Mouse (Mus musculus): ENCODE results near the gene Pitx2. TPM values are rescaled to one million over a fixed set of nuclear protein-coding genes. Genes with fewer than 3 reads are reported as not detected.

Gene Pitx2
- polyA plus RNA-seq (2014; fragmentation: Nextera tagmentation; extraction: Ambion mirVana): 9.2 and 11.9 TPM in 2 replicates

DNA sequence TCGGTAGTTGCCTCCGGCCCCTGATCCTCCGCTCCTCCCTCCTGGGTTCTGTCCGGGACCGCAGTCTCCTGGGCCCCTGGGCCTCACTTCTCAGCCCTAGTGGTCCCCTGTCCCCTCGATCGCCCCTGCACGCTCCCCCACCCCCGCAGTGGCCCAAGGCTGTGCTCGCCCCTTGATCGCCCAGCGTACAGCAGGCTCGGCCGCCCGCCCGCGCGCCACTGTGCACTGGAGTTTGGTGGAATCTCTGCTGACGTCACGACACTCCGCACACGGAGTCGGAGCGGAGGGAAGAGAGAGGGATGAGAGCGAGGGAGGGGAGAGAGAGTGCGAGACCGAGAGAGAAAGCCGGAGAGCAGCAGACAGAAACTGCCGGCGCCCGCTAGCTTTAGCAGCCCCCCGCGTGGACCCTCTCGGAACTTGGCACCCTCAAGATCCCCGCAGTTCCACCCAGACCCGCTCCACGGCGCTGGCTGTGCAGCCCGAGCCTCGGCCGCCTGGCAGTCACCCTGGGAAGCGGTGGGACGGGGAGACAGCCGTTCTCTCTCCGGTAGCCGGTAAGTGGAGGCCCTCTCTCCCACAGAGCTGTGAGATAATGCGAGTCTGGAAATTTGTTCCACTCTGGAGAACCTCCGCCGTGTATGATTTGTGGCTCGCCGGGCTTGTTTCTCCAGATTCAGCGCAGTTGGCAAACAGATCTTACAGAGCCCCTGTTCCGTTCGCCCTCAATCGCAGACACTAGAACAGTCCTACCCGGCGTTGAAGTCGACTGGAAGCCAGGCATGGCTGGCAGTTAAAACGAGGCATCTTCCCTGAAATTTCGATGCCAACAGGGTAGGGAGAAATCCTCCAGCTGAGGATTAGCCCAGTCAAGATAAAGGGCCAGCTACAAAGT lies at the start of gene Pitx2:
Gene Pitx2, plus strand, starts transcription at position 270 of the 892 bp plus-strand sequence.
- Histone ChIP-seq H3K4me1 (replicated peaks; ENCODE audit: control insufficient read depth, insufficient read depth, low read length) (peaks cover 13% of the 10 kb centered on the region), H3K4me2 (ENCODE audit: low read depth, low read length, severe bottlenecking) (peak within 1 kb of the TSS; percentile 68), H3K27me3 (ENCODE audit: control insufficient read depth, insufficient read depth, low read length) (peaks cover 87% of the 10 kb centered on the region), H3K4me3 (ENCODE audit: low read depth, low read length) (peak within 1 kb of the TSS; percentile 35), H3K36me3 (ENCODE audit: control insufficient read depth, insufficient read depth, low read length) (no peaks in the 10 kb centered on the region), H3K27ac (ENCODE audit: low read depth, low read length) (no peak within 1 kb of the TSS), H3K9ac (ENCODE audit: low read length) (peak within 1 kb of the TSS; percentile 41; the same call in 1 of the 2 replicates), H3K9me3 (ENCODE audit: control insufficient read depth, low read length) (no peaks in the 10 kb centered on the region)
- WGBS: under 1% methylated on average over 60 of the region's 60 CpGs
- DNase-seq (ENCODE audit: low spot score): peak; percentile 80
- ATAC-seq (replicated peaks; ENCODE audit: low FRiP score): peak; percentile 77

DNA sequence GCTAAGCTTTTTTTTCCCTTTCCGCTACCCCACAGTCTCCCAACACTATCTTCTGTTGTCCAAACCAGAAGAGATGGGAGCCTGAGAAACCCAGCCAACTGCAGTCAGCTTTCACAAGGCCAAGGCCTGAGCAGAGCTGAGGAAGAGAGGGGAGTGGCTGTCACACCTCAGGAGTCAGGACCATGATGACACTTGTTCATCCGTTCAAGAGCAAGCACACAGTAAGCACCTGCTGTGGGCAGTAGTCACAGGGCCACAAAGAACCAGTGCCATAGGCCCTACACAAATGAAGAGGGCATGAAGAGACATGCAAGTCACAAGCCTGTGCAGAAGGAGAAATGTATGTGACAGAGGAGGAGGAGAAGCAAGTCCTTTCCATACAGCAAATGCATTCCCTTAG lies 49.7 kb upstream of the Pitx2 start:
- Histone ChIP-seq H3K4me2 (ENCODE audit: low read depth, low read length, severe bottlenecking) (no peak overlapping the region), H3K4me3 (ENCODE audit: low read depth, low read length) (no peak overlapping the region), H3K36me3 (ENCODE audit: control insufficient read depth, insufficient read depth, low read length) (no peaks in the 10 kb centered on the region), H3K4me1 (replicated peaks; ENCODE audit: control insufficient read depth, insufficient read depth, low read length) (no peaks in the 10 kb centered on the region), H3K27me3 (ENCODE audit: control insufficient read depth, insufficient read depth, low read length) (no peaks in the 10 kb centered on the region), H3K9me3 (ENCODE audit: control insufficient read depth, low read length) (no peaks in the 10 kb centered on the region), H3K27ac (ENCODE audit: low read depth, low read length) (no peak overlapping the region), H3K9ac (ENCODE audit: low read length) (no peak overlapping the region)
- WGBS: 85% methylated on average over 2 of the region's 2 CpGs
- DNase-seq (ENCODE audit: low spot score) (no peak), ATAC-seq (replicated peaks; ENCODE audit: low FRiP score) (no peak)

DNA sequence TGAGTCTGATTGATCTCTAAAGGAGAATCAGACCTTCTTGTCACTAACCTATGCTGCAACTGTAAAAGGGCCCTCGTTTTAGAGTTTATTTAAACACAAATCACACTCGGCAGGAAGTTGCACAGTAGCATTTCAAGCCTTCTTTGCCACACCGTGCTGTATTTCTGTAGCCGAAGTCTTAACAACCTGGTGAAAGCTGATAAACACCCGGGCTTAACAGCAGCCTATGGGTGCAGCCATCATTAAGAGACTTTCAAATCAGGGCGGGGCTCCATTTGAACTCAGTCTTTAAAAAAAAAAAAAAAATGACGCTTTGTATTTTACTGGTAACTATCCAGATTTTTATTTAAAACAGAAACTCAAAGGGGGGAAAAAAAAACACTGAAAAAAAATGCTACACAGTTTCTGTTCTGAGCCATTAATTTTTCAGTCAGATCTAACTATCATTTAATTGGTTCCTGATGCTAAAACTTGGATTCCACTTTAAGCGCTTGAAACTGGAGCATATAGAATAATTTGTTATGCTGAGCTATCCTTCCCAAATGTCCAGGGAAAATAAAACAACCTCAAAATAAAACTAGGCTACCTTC lies 48.5 kb upstream of the Pitx2 start:
- no peaks in the 10 kb centered on the region for H3K9me3 ChIP-seq (ENCODE audit: control insufficient read depth, low read length)
- 76% methylated on average over 8 of the region's 8 CpGs for WGBS

DNA sequence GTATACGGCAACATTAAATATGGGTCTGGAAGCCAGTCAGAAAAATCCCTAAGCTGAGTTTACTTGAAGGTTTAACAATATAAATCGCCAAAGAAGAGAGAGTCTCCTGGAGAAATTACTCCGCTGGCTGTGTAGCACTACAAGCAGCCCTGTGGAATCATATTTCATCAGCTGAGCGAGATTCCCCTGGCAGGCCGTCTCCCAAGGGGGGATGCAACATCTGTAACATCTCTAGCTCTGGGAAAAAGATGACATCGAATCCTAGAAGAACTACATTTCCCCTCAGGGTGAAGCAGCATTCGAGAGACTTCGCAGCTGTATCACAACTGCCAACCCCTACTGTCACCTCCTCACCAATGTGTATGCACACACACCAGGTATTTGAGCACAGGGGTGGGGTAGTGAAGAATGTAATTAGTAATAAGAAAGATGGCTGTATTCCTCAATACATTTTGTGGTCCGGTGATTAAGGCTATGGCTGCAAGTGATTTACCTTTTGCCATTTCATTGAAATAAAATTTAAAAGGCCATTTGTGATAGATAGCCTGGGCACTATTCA lies 40.8 kb upstream of the Pitx2 start:
- no peak overlapping the region for H3K27ac ChIP-seq (ENCODE audit: low read depth, low read length)
- 66% methylated on average over 9 of the region's 9 CpGs for WGBS

More for the DNA sequence above, 48.5 kb upstream of the Pitx2 start:
- Histone ChIP-seq H3K27ac (ENCODE audit: low read depth, low read length) (no peak overlapping the region), H3K4me3 (ENCODE audit: low read depth, low read length) (no peak overlapping the region), H3K27me3 (ENCODE audit: control insufficient read depth, insufficient read depth, low read length) (no peaks in the 10 kb centered on the region), H3K36me3 (ENCODE audit: control insufficient read depth, insufficient read depth, low read length) (no peaks in the 10 kb centered on the region), H3K4me1 (replicated peaks; ENCODE audit: control insufficient read depth, insufficient read depth, low read length) (no peaks in the 10 kb centered on the region), H3K4me2 (ENCODE audit: low read depth, low read length, severe bottlenecking) (no peak overlapping the region), H3K9ac (ENCODE audit: low read length) (no peak overlapping the region)
- no peak for ATAC-seq (replicated peaks; ENCODE audit: low FRiP score)
- DNase-seq (ENCODE audit: low spot score): no peak

DNA sequence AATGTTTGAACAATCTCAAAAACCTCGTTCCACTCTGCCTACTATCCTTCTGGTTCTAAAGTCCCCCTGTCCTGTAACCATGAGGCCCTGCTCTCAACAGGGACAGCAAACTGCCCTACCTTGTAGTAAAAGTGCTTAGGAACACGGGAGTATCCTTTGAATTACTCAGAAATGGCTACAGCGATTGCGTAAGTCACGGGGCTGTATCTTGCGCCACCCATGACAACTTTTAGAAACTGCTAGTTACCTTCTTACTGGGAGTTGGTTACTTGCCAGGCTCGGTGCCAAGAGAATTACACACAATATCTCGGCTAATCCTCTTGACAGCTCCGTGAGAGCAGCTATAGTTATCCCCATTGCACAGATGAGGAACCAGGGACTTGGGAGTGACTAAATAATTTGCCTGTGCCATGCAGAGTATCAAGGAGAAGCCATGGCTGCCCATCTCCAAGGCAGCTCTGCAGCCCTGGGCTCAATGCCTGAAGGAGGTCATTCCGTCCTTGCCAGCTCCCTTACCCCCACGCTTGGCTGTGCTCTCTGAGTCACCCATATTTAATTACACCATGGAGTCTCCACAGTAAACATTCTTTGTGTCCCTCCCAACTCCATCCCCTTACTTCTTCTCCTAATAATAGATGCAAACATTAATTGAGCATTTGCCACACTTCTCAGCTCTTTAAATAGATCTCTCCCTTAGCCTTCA lies 38.2 kb upstream of the Pitx2 start:
- Histone ChIP-seq H3K36me3 (ENCODE audit: control insufficient read depth, insufficient read depth, low read length) (no peaks in the 10 kb centered on the region), H3K27me3 (ENCODE audit: control insufficient read depth, insufficient read depth, low read length) (no peaks in the 10 kb centered on the region), H3K9me3 (ENCODE audit: control insufficient read depth, low read length) (no peaks in the 10 kb centered on the region), H3K4me1 (replicated peaks; ENCODE audit: control insufficient read depth, insufficient read depth, low read length) (no peaks in the 10 kb centered on the region), H3K4me3 (ENCODE audit: low read depth, low read length) (no peak overlapping the region), H3K9ac (ENCODE audit: low read length) (no peak overlapping the region), H3K27ac (ENCODE audit: low read depth, low read length) (no peak overlapping the region), H3K4me2 (ENCODE audit: low read depth, low read length, severe bottlenecking) (no peak overlapping the region)
- WGBS: 86% methylated on average over 11 of the region's 11 CpGs
- DNase-seq (ENCODE audit: low spot score) (no peak), ATAC-seq (replicated peaks; ENCODE audit: low FRiP score) (no peak)

More for the DNA sequence above, 40.8 kb upstream of the Pitx2 start:
- no peaks in the 10 kb centered on the region for H3K36me3 ChIP-seq (ENCODE audit: control insufficient read depth, insufficient read depth, low read length)
- ATAC-seq (replicated peaks; ENCODE audit: low FRiP score) (no peak), DNase-seq (ENCODE audit: low spot score) (no peak)
- H3K9me3 ChIP-seq (ENCODE audit: control insufficient read depth, low read length): no peaks in the 10 kb centered on the region
- no peaks in the 10 kb centered on the region for H3K4me1 ChIP-seq (replicated peaks; ENCODE audit: control insufficient read depth, insufficient read depth, low read length)
- H3K4me3 ChIP-seq (ENCODE audit: low read depth, low read length): no peak overlapping the region
- no peak overlapping the region for H3K4me2 ChIP-seq (ENCODE audit: low read depth, low read length, severe bottlenecking)
- H3K9ac ChIP-seq (ENCODE audit: low read length): no peak overlapping the region
- no peaks in the 10 kb centered on the region for H3K27me3 ChIP-seq (ENCODE audit: control insufficient read depth, insufficient read depth, low read length)

DNA sequence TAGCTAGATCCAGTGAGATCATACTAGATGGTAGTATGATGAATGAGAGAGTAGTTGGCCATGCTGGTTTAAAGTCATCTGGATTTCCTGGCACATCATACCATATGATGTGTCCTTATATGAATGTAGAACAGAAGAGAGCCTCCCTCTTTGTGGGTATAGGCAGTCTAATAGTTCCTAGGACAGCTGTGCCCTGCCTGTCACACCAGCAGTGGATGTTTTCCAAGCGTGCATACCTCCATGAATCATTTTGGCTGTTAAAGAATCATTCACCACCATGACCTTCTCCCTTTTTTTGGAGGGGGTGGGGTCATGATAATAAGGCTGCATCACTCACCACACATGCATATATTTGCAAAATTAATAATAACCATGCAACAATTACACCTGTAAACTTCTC lies 35.4 kb upstream of the Pitx2 start:
- no peak for DNase-seq (ENCODE audit: low spot score)
- H3K36me3 ChIP-seq (ENCODE audit: control insufficient read depth, insufficient read depth, low read length): no peaks in the 10 kb centered on the region
- WGBS: 88% methylated on average over 1 of the region's 1 CpGs
- H3K27ac ChIP-seq (ENCODE audit: low read depth, low read length): no peak overlapping the region
- H3K27me3 ChIP-seq (ENCODE audit: control insufficient read depth, insufficient read depth, low read length): no peaks in the 10 kb centered on the region
- no peaks in the 10 kb centered on the region for H3K4me1 ChIP-seq (replicated peaks; ENCODE audit: control insufficient read depth, insufficient read depth, low read length)
- no peak for ATAC-seq (replicated peaks; ENCODE audit: low FRiP score)
- no peak overlapping the region for H3K9ac ChIP-seq (ENCODE audit: low read length)
- H3K4me3 ChIP-seq (ENCODE audit: low read depth, low read length): no peak overlapping the region
- H3K9me3 ChIP-seq (ENCODE audit: control insufficient read depth, low read length): no peaks in the 10 kb centered on the region
- H3K4me2 ChIP-seq (ENCODE audit: low read depth, low read length, severe bottlenecking): no peak overlapping the region

DNA sequence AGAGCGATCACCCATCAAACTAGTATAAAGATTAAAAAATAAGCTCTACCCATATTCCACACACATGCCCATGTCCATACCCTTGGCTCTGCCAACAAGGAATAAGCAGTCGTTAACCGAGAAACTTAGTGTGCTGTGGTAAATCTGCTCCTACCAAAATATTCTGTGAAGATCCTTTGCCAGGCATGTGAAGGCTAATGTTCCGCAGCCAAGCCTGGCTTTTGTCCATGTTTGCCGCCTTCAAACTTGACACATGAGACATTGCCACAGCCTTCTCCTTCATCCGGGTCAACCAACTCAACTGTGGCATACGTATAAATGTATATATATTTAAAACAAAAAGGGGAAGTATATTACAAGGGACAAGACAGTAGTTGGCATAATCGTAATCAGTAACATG lies 34.0 kb upstream of the Pitx2 start:
- no peak overlapping the region for H3K27ac ChIP-seq (ENCODE audit: low read depth, low read length)
- 95% methylated on average over 8 of the region's 8 CpGs for WGBS

DNA sequence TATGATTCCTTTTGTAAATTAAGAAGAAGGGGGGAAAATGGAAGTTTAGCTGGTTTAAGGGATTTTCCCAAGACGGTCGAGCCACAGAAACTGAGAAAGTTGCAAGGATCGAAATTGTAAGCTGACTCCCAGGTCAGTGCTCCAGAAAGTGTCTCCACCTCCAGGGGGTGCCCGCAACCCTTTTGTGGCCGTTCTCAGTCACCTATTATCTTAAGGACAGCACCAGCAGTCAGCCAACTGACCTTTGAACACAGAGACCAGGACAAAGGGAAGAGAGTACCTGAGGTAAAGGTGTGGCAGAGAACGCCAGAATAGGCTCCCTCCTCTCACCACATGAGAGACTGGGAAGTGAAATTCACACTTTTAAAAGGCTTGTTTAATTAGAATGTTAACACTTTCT lies 33.0 kb upstream of the Pitx2 start:
- ATAC-seq (replicated peaks; ENCODE audit: low FRiP score) (no peak), DNase-seq (ENCODE audit: low spot score) (no peak)
- Histone ChIP-seq H3K4me2 (ENCODE audit: low read depth, low read length, severe bottlenecking) (no peak overlapping the region), H3K27ac (ENCODE audit: low read depth, low read length) (no peak overlapping the region), H3K27me3 (ENCODE audit: control insufficient read depth, insufficient read depth, low read length) (no peaks in the 10 kb centered on the region), H3K9me3 (ENCODE audit: control insufficient read depth, low read length) (no peaks in the 10 kb centered on the region), H3K36me3 (ENCODE audit: control insufficient read depth, insufficient read depth, low read length) (no peaks in the 10 kb centered on the region), H3K9ac (ENCODE audit: low read length) (no peak overlapping the region), H3K4me1 (replicated peaks; ENCODE audit: control insufficient read depth, insufficient read depth, low read length) (no peaks in the 10 kb centered on the region), H3K4me3 (ENCODE audit: low read depth, low read length) (no peak overlapping the region)
- 5% methylated on average over 6 of the region's 6 CpGs for WGBS

More for the DNA sequence above, 34.0 kb upstream of the Pitx2 start:
- H3K9ac ChIP-seq (ENCODE audit: low read length): no peak overlapping the region
- no peaks in the 10 kb centered on the region for H3K36me3 ChIP-seq (ENCODE audit: control insufficient read depth, insufficient read depth, low read length)
- ATAC-seq (replicated peaks; ENCODE audit: low FRiP score) (no peak), DNase-seq (ENCODE audit: low spot score) (no peak)
- no peak overlapping the region for H3K4me2 ChIP-seq (ENCODE audit: low read depth, low read length, severe bottlenecking)
- no peaks in the 10 kb centered on the region for H3K9me3 ChIP-seq (ENCODE audit: control insufficient read depth, low read length)
- no peaks in the 10 kb centered on the region for H3K27me3 ChIP-seq (ENCODE audit: control insufficient read depth, insufficient read depth, low read length)
- no peak overlapping the region for H3K4me3 ChIP-seq (ENCODE audit: low read depth, low read length)
- no peaks in the 10 kb centered on the region for H3K4me1 ChIP-seq (replicated peaks; ENCODE audit: control insufficient read depth, insufficient read depth, low read length)
